Mouse (Mus musculus) CH12.LX (cell line): ENCODE data around the gene Neurog3. TPM values are rescaled to one million over a fixed set of nuclear protein-coding genes. Genes with fewer than 3 reads are reported as not detected.
A peak's percentile ranks its signal among the peaks of the same experiment; 100 is the strongest.

Experiments used
- DNase-seq: peaks from one replicate; pipeline ENCODE4 v3.0.0-alpha.2; 2013; ENCODE audit errors: extremely low read depth
- H3K27ac ChIP-seq: 2 replicates; pipeline ENCODE4 v1.5.1; 2012; ENCODE audit warnings: low read depth, mild to moderate bottlenecking, control low read depth, moderate library complexity; ENCODE audit not compliant: insufficient read depth
- H3K27me3 ChIP-seq: replicated peaks from 2 replicates; pipeline ENCODE3; 2012; ENCODE audit warnings: inconsistent platforms
- H3K36me3 ChIP-seq, 2 experiments: replicated peaks in 1 of 2; 2 replicates each; pipeline versions ENCODE3 to v1.6.1; 2012; ENCODE audit warnings: inconsistent platforms in 1 of 2, low read length in 1 of 2, mild to moderate bottlenecking in 1 of 2, mixed read lengths in 1 of 2, moderate library complexity in 1 of 2; ENCODE audit not compliant: control insufficient read depth in 1 of 2, insufficient read depth in 1 of 2
- H3K4me1 ChIP-seq, 2 experiments: 2 replicates each; pipeline ENCODE4 v1.6.1; 2012; ENCODE audit warnings: inconsistent platforms in 1 of 2, moderate library complexity in 1 of 2; ENCODE audit not compliant: insufficient read depth in 2 of 2, control insufficient read depth in 1 of 2
- H3K4me2 ChIP-seq: 2 replicates; pipeline ENCODE4 v1.6.1; 2012; ENCODE audit warnings: low read depth, mild to moderate bottlenecking, control low read depth; ENCODE audit not compliant: poor library complexity, insufficient read depth, severe bottlenecking
- H3K4me3 ChIP-seq, 3 experiments: fragments of 150-350 bp in 1 of 3; sonication (generic) in 1 of 3; replicated peaks in 1 of 3; 2 replicates each; pipeline versions ENCODE3 to v1.5.1; 2011 to 2012; ENCODE audit warnings: low read depth in 2 of 3, low read length in 2 of 3, mild to moderate bottlenecking in 2 of 3, moderate library complexity in 2 of 3, control low read depth in 1 of 3, improper control_type of control experiment in 1 of 3, inconsistent platforms in 1 of 3, mixed read lengths in 1 of 3; ENCODE audit not compliant: poor library complexity in 1 of 3
- H3K79me2 ChIP-seq: replicated peaks from 2 replicates; pipeline ENCODE4 v1.6.1; 2012; ENCODE audit warnings: mild to moderate bottlenecking, moderate library complexity; ENCODE audit not compliant: control insufficient read depth, poor library complexity, insufficient read depth, severe bottlenecking; ENCODE audit errors: extremely low read depth
- H3K9ac ChIP-seq: 2 replicates; pipeline ENCODE4 v1.6.1; 2012; ENCODE audit warnings: low read depth, mild to moderate bottlenecking, control low read depth, moderate library complexity; ENCODE audit not compliant: insufficient read depth
- H3K9me3 ChIP-seq: replicated peaks from 2 replicates; pipeline ENCODE3; 2012; ENCODE audit warnings: low read length, inconsistent platforms, mixed read lengths
- BHLHE40 ChIP-seq: IDR thresholded peaks from 2 replicates; pipeline ENCODE4 v1.6.1; 2011; ENCODE audit warnings: mild to moderate bottlenecking, low read depth, low read length, improper control_type of control experiment
- CHD2 ChIP-seq: IDR thresholded peaks from 2 replicates; pipeline ENCODE4 v1.6.1; 2011; ENCODE audit warnings: low read length, improper control_type of control experiment
- CTCF ChIP-seq, 2 experiments: IDR thresholded peaks in 1 of 2; conservative IDR thresholded peaks in 1 of 2; 2 replicates each; pipeline ENCODE4 v1.5.1; 2011 to 2012; ENCODE audit warnings: low read depth in 2 of 2, low read length in 2 of 2, improper control_type of control experiment in 1 of 2, inconsistent platforms in 1 of 2, mild to moderate bottlenecking in 1 of 2, moderate library complexity in 1 of 2
- ELF1 ChIP-seq: IDR thresholded peaks from 2 replicates; pipeline ENCODE4 v1.6.1; 2014; ENCODE audit warnings: low read depth, mild to moderate bottlenecking, inconsistent platforms, low read length, improper control_type of control experiment
- EP300 ChIP-seq: IDR thresholded peaks from 2 replicates; pipeline ENCODE4 v1.6.1; 2011; ENCODE audit warnings: low read length, improper control_type of control experiment
- ETS1 ChIP-seq: conservative IDR thresholded peaks from 2 replicates; pipeline ENCODE4 v1.6.1; 2012; ENCODE audit warnings: low read depth, mild to moderate bottlenecking, inconsistent platforms, low read length, improper control_type of control experiment, moderate library complexity
- IRF4 ChIP-seq: IDR thresholded peaks from 2 replicates; pipeline ENCODE4 v1.6.1; 2014; ENCODE audit warnings: low read depth, mild to moderate bottlenecking, inconsistent platforms, low read length, improper control_type of control experiment
- JUND ChIP-seq: conservative IDR thresholded peaks from 2 replicates; pipeline ENCODE4 v1.6.1; 2011; ENCODE audit warnings: low read depth, low read length, improper control_type of control experiment
- KAT2A ChIP-seq: IDR thresholded peaks from 2 replicates; pipeline ENCODE4 v1.6.1; 2012; ENCODE audit warnings: low read length, improper control_type of control experiment, inconsistent platforms; ENCODE audit not compliant: insufficient replicate concordance
- MAX ChIP-seq: IDR thresholded peaks from 2 replicates; pipeline ENCODE4 v1.6.1; 2011; ENCODE audit warnings: low read length, improper control_type of control experiment
- MAZ ChIP-seq: IDR thresholded peaks from 2 replicates; pipeline ENCODE4 v1.6.1; 2012; ENCODE audit warnings: low read depth, mild to moderate bottlenecking, inconsistent platforms, low read length, improper control_type of control experiment, moderate library complexity
- MYC ChIP-seq: IDR thresholded peaks from 2 replicates; pipeline ENCODE4 v1.6.1; 2011; ENCODE audit warnings: low read depth, mild to moderate bottlenecking, improper control_type of control experiment, low read length
- POLR2A ChIP-seq: IDR thresholded peaks from 2 replicates; pipeline ENCODE4 v1.6.1; 2011; ENCODE audit warnings: low read depth, mild to moderate bottlenecking, improper control_type of control experiment, low read length
- SIN3A ChIP-seq: IDR thresholded peaks from 2 replicates; pipeline ENCODE4 v1.6.1; 2012; ENCODE audit warnings: low read length, improper control_type of control experiment, inconsistent platforms
- TCF12 ChIP-seq: IDR thresholded peaks from 2 replicates; pipeline ENCODE4 v1.6.1; 2014; ENCODE audit warnings: low read depth, mild to moderate bottlenecking, inconsistent platforms, low read length, improper control_type of control experiment
- USF1 ChIP-seq: IDR thresholded peaks from 2 replicates; pipeline ENCODE4 v1.6.1; 2014; ENCODE audit warnings: low read depth, mild to moderate bottlenecking, inconsistent platforms, low read length, improper control_type of control experiment
- USF2 ChIP-seq: conservative IDR thresholded peaks from 2 replicates; pipeline ENCODE4 v1.6.1; 2011; ENCODE audit warnings: low read depth, low read length, improper control_type of control experiment
- ZMIZ1 ChIP-seq: IDR thresholded peaks from 2 replicates; pipeline ENCODE4 v1.6.1; 2012; ENCODE audit warnings: low read depth, mild to moderate bottlenecking, inconsistent platforms, low read length, improper control_type of control experiment
- dilution Hi-C: fragments of 300-500 bp; cut with MboI; formaldehyde crosslinking; loops from 2 replicates; pipeline ENCODE4 v1.14.3; 2020; ENCODE audit warnings: low sequenced_read_pairs; ENCODE audit not compliant: extremely low pct_unique_long_range_greater_than_20kb, extremely low pct_ligation_motif_present
- in situ Hi-C: fragments of 300-500 bp; cut with MboI; formaldehyde crosslinking; loops from 3 replicates; pipeline ENCODE4 v1.14.3; 2019; ENCODE audit warnings: low sequenced_read_pairs, low pct_ligation_motif_present, low pct_unique_long_range_greater_than_20kb, mixed read lengths
- polyA plus RNA-seq: library from polyadenylated mRNA; unstranded; fragments of >175 nt; gene quantifications from 2 replicates; pipeline ENCODE4 v1.2.1, GENCODE M21; 2012; ENCODE audit warnings: low read depth; ENCODE audit not compliant: insufficient read length
- total RNA-seq, 2 experiments: library from RNA; depleted of rRNA; stranded (reverse); fragments of 300-350 nt in 1 of 2; fragments of >200 nt in 1 of 2; gene quantifications; 2 replicates each; pipeline ENCODE4 v1.2.3; 2012 to 2014

Gene Neurog3
- total RNA-seq (2012; rRNA removed) (not detected in 2 replicates), total RNA-seq (2014; rRNA removed) (not detected in 2 replicates), polyA plus RNA-seq (not detected in 2 replicates)

DNA sequence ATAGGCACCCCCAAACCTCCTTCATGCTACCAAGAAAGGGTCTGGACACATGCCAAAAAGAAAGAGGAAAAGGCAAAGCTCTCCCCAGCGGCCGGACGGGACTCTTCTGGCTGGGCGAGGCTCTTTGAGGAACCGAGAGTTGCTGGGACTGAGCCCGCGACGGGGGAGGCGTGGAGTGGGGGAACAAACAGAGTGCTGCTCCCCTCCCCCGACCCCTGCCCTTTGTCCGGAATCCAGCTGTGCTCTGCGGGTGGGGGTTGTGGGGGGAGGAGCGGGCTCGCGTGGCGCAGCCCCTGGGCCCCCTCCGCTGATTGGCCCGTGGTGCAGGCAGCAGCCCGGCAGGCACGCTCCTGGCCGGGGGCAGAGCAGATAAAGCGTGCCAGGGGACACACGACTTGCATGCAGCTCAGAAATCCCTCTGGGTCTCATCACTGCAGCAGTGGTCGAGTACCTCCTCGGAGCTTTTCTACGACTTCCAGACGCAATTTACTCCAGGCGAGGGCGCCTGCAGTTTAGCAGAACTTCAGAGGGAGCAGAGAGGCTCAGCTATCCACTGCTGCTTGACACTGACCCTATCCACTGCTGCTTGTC is at the start of gene Neurog3:
Gene Neurog3, plus strand, starts transcription at position 400 of the 591 bp plus-strand sequence.
- peaks cover 14 to 43% of the 10 kb centered on the region in 2 experiments for H3K4me1 ChIP-seq
- peak within 1 kb of the TSS; percentile 96 for H3K4me2 ChIP-seq
- H3K9me3 ChIP-seq: peaks cover 10% of the 10 kb centered on the region
- H3K36me3 ChIP-seq: no peaks in the 10 kb centered on the region
- TF ChIP-seq POLR2A (no peak), BHLHE40 (peak; percentile 52; the same call in 1 of the 2 replicates), KAT2A (no peak), SIN3A (no peak), MYC (0 out of 2 replicates have a peak, but pooled peaks have one; percentile 25), MAZ (peak; percentile 78), MAX (no peak), CHD2 (peak; percentile 64; the same call in 1 of the 2 replicates), IRF4 (peak; percentile 88), EP300 (0 out of 2 replicates have a peak, but pooled peaks have one; percentile 18)
- H3K27ac ChIP-seq: no peak within 1 kb of the TSS
- H3K4me3 ChIP-seq: peak within 1 kb of the TSS in 1 of 3 experiments; percentile 40
- peaks cover 86% of the 10 kb centered on the region for H3K27me3 ChIP-seq
- H3K9ac ChIP-seq: no peak within 1 kb of the TSS
- H3K79me2 ChIP-seq: no peaks in the 10 kb centered on the region
- peak; percentile 19 for DNase-seq
- in situ Hi-C loops (no loop called here), dilution Hi-C loops (no loop called here)

GRCm38 (mm10) chr10:62086044-62086443 is 46.8 kb upstream of the Neurog3 start:
- no peak overlapping the region for H3K27ac ChIP-seq
- no peaks in the 10 kb centered on the region for H3K36me3 ChIP-seq
- H3K4me3 ChIP-seq: no peak overlapping the region
- peaks cover 70% of the 10 kb centered on the region for H3K27me3 ChIP-seq
- H3K79me2 ChIP-seq: no peaks in the 10 kb centered on the region
- no peak overlapping the region for H3K4me2 ChIP-seq
- DNase-seq: no peak
- TF ChIP-seq POLR2A (no peak), CTCF (conservative IDR thresholded peaks at IDR 0.05 in 1 of 2, IDR thresholded peaks at IDR 0.05 in 1 of 2; ENCODE audit: low read depth in 2 of 2, low read length in 2 of 2) (no peak), ZMIZ1 (no peak), ETS1 (no peak), MYC (no peak), JUND (no peak), IRF4 (no peak), TCF12 (no peak), USF2 (no peak), USF1 (no peak), BHLHE40 (no peak), ELF1 (no peak)
- no peaks in the 10 kb centered on the region for H3K4me1 ChIP-seq
- dilution Hi-C loops (no loop called here), in situ Hi-C loops (no loop called here)
- H3K9ac ChIP-seq: no peak overlapping the region
- peaks cover 16% of the 10 kb centered on the region for H3K9me3 ChIP-seq
